Mouse (Mus musculus): Measurements from ENCODE around the gene Babam2. TPM values are rescaled to one million over a fixed set of nuclear protein-coding genes. Genes with fewer than 3 reads are reported as not detected.

The Babam2 gene
- polyA plus RNA-seq, 1 experiment from 2014 or later: 30.2 TPM

DNA sequence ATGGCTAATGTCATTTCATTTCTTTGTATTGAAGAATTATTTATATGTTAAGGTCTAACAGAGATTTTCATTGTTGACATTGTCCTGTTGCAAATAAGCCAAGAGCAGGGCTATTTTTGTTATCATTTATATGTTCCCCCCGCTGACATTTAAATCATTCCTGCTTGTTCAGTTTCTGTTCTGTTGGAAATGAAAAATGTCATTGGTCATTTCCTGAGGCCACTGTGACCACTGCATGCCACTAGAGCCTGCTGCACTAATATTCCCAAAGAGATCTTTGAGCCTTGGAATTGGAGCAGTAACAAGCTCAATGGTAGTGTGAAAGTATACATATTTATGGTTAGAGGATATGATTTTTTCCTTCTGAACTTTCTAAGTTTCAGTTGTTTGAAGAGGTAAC lies 118.6 kb downstream of the Babam2 start:
- Histone ChIP-seq H3K27me3 (ENCODE audit: control insufficient read depth, insufficient read depth, low read length) (no peaks in the 10 kb centered on the region), H3K9me3 (ENCODE audit: control insufficient read depth, low read length) (no peaks in the 10 kb centered on the region), H3K36me3 (ENCODE audit: control insufficient read depth, insufficient read depth, low read length) (no peaks in the 10 kb centered on the region), H3K4me2 (ENCODE audit: low read depth, severe bottlenecking) (no peak overlapping the region), H3K9ac (ENCODE audit: low read length) (no peak overlapping the region), H3K4me3 (ENCODE audit: low read depth, low read length) (no peak overlapping the region), H3K4me1 (ENCODE audit: control insufficient read depth, insufficient read depth, low read length) (no peaks in the 10 kb centered on the region), H3K27ac (replicated peaks; ENCODE audit: low read depth, low read length) (no peak overlapping the region)
- no peak for DNase-seq (ENCODE audit: low spot score)
- no peak for ATAC-seq (ENCODE audit: insufficient number of reproducible peaks, low FRiP score, low TSS enrichment, low read depth)
- WGBS: 93% methylated on average over 1 of the region's 1 CpGs

DNA sequence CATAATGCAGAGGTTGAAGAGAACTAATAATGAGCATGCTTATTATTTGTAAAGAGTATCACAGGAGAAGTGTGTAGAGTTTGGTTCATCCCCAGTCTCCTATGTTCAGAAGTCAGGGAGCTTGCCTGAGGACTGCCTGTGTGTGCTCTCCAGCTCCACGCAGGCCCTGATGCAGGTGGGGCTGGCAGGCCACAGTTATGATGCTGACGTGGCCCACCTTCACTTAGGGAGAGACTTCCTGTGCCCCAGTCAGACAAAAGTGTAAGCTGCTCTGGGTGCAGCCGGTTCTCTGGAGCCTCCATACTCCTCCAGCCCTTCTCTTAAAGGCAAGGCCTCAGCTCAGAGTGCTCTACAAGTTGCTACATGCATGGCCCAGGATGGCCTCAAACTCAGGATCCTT lies 123.3 kb downstream of the Babam2 start:
- no peaks in the 10 kb centered on the region for H3K27me3 ChIP-seq (ENCODE audit: control insufficient read depth, insufficient read depth, low read length)
- H3K9ac ChIP-seq (ENCODE audit: low read length): no peak overlapping the region
- H3K36me3 ChIP-seq (ENCODE audit: control insufficient read depth, insufficient read depth, low read length): no peaks in the 10 kb centered on the region
- no peak for ATAC-seq (ENCODE audit: insufficient number of reproducible peaks, low FRiP score, low TSS enrichment, low read depth)
- H3K9me3 ChIP-seq (ENCODE audit: control insufficient read depth, low read length): no peaks in the 10 kb centered on the region
- H3K4me1 ChIP-seq (ENCODE audit: control insufficient read depth, insufficient read depth, low read length): no peaks in the 10 kb centered on the region
- DNase-seq (ENCODE audit: low spot score): no peak
- no peak overlapping the region for H3K4me2 ChIP-seq (ENCODE audit: low read depth, severe bottlenecking)
- H3K27ac ChIP-seq (replicated peaks; ENCODE audit: low read depth, low read length): no peak overlapping the region
- 81% methylated on average over 3 of the region's 3 CpGs for WGBS
- no peak overlapping the region for H3K4me3 ChIP-seq (ENCODE audit: low read depth, low read length)

DNA sequence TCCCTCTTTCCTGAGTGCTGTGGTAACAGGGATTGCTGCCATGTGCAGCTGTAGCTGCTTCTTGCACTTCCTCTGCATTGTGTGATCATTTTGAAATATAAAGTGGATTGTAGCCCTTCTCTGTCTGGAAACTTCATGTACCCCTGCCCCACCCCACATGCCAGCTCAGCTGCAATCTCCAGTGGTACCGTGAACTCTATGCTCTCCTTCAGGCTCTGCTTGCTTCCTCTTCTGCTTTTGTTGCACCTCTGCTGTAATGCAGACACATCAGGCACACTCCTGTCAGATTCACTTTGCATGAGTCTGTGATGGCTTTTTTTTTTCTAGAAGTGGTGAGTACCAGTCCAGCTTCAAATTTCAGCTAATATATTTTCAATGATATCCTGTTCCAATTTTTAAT lies 123.7 kb downstream of the Babam2 start:
- Histone ChIP-seq H3K4me2 (ENCODE audit: low read depth, severe bottlenecking) (no peak overlapping the region), H3K4me3 (ENCODE audit: low read depth, low read length) (no peak overlapping the region), H3K9me3 (ENCODE audit: control insufficient read depth, low read length) (no peaks in the 10 kb centered on the region), H3K9ac (ENCODE audit: low read length) (no peak overlapping the region), H3K4me1 (ENCODE audit: control insufficient read depth, insufficient read depth, low read length) (no peaks in the 10 kb centered on the region), H3K36me3 (ENCODE audit: control insufficient read depth, insufficient read depth, low read length) (no peaks in the 10 kb centered on the region), H3K27me3 (ENCODE audit: control insufficient read depth, insufficient read depth, low read length) (no peaks in the 10 kb centered on the region), H3K27ac (replicated peaks; ENCODE audit: low read depth, low read length) (no peak overlapping the region)
- WGBS: 92% methylated on average over 1 of the region's 1 CpGs
- no peak for ATAC-seq (ENCODE audit: insufficient number of reproducible peaks, low FRiP score, low TSS enrichment, low read depth)
- DNase-seq (ENCODE audit: low spot score): no peak

DNA sequence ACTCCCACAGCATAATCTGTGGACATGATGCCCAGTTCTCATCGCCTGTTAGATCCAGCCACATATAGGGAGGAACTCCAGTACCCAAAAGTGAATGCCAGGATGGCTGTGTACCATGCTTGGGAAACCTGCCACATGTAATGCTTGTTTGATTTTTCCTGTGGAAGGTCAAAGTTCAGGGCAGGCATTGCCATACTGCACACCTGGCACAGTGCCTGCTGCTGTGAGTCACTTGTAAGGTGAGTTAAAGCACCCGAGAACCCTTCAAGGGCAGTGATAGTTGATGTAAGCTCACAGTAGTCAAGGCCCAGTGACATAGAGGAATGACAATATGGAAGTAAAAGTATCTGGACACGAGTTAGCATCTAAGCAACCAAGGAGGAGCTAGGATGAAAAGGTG lies 126.2 kb downstream of the Babam2 start:
- ATAC-seq (ENCODE audit: insufficient number of reproducible peaks, low FRiP score, low TSS enrichment, low read depth): no peak
- WGBS: 85% methylated on average over 3 of the region's 3 CpGs

DNA sequence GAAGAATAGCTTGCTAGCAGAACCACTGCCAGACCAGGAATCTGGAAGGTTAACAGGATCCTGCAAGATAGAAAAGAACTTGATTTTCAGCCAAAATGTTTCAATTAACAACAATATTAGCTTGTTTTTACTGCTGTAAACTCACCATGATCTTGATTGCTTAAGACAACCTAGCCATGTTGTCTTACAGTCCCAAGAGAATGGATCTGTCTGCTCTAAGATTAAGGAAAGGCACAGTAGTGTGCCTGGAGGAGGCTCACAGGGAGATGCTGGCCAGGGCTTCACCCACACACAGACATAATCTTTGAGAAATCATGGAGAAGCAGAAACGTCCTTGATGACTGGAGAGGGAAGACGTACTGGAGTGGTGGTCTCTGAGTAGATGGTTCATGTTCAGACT lies 126.6 kb downstream of the Babam2 start:
- no peak overlapping the region for H3K4me2 ChIP-seq (ENCODE audit: low read depth, severe bottlenecking)
- ATAC-seq (ENCODE audit: insufficient number of reproducible peaks, low FRiP score, low TSS enrichment, low read depth) (no peak), DNase-seq (ENCODE audit: low spot score) (no peak)
- no peaks in the 10 kb centered on the region for H3K27me3 ChIP-seq (ENCODE audit: control insufficient read depth, insufficient read depth, low read length)
- no peaks in the 10 kb centered on the region for H3K9me3 ChIP-seq (ENCODE audit: control insufficient read depth, low read length)
- WGBS: 89% methylated on average over 2 of the region's 2 CpGs
- no peaks in the 10 kb centered on the region for H3K4me1 ChIP-seq (ENCODE audit: control insufficient read depth, insufficient read depth, low read length)
- H3K4me3 ChIP-seq (ENCODE audit: low read depth, low read length): no peak overlapping the region
- no peaks in the 10 kb centered on the region for H3K36me3 ChIP-seq (ENCODE audit: control insufficient read depth, insufficient read depth, low read length)
- H3K27ac ChIP-seq (replicated peaks; ENCODE audit: low read depth, low read length): no peak overlapping the region
- no peak overlapping the region for H3K9ac ChIP-seq (ENCODE audit: low read length)

More for the DNA sequence above, 126.2 kb downstream of the Babam2 start:
- H3K36me3 ChIP-seq (ENCODE audit: control insufficient read depth, insufficient read depth, low read length): no peaks in the 10 kb centered on the region
- no peak overlapping the region for H3K4me2 ChIP-seq (ENCODE audit: low read depth, severe bottlenecking)
- no peaks in the 10 kb centered on the region for H3K9me3 ChIP-seq (ENCODE audit: control insufficient read depth, low read length)
- H3K4me3 ChIP-seq (ENCODE audit: low read depth, low read length): no peak overlapping the region
- no peaks in the 10 kb centered on the region for H3K27me3 ChIP-seq (ENCODE audit: control insufficient read depth, insufficient read depth, low read length)
- H3K27ac ChIP-seq (replicated peaks; ENCODE audit: low read depth, low read length): no peak overlapping the region
- no peaks in the 10 kb centered on the region for H3K4me1 ChIP-seq (ENCODE audit: control insufficient read depth, insufficient read depth, low read length)
- DNase-seq (ENCODE audit: low spot score): no peak
- no peak overlapping the region for H3K9ac ChIP-seq (ENCODE audit: low read length)

DNA sequence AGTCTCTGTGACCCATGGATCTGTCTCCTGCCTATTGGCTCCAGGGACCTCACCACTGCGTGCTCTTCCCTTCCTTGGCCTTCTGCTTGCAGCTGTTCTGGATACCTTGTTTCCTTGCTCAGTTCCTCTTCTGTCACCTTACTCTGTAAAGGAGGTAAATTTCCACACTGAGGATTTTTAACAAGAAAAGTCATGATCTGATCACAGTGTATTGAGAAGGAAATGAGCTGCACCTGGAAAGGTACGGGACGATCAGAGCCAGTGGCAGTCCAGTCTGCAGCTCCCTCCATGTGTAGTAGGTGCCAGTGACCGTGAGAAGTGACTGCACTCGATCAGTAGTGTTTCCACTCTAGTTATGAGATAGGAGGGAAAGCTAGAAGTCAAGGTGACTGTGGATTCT lies 129.8 kb downstream of the Babam2 start:
- H3K4me2 ChIP-seq (ENCODE audit: low read depth, severe bottlenecking): no peak overlapping the region
- no peak overlapping the region for H3K4me3 ChIP-seq (ENCODE audit: low read depth, low read length)
- H3K4me1 ChIP-seq (ENCODE audit: control insufficient read depth, insufficient read depth, low read length): no peaks in the 10 kb centered on the region
- H3K9ac ChIP-seq (ENCODE audit: low read length): no peak overlapping the region
- ATAC-seq (ENCODE audit: insufficient number of reproducible peaks, low FRiP score, low TSS enrichment, low read depth) (no peak), DNase-seq (ENCODE audit: low spot score) (no peak)
- no peak overlapping the region for H3K27ac ChIP-seq (replicated peaks; ENCODE audit: low read depth, low read length)
- WGBS: 94% methylated on average over 5 of the region's 5 CpGs
- no peaks in the 10 kb centered on the region for H3K9me3 ChIP-seq (ENCODE audit: control insufficient read depth, low read length)
- no peaks in the 10 kb centered on the region for H3K27me3 ChIP-seq (ENCODE audit: control insufficient read depth, insufficient read depth, low read length)
- no peaks in the 10 kb centered on the region for H3K36me3 ChIP-seq (ENCODE audit: control insufficient read depth, insufficient read depth, low read length)

DNA sequence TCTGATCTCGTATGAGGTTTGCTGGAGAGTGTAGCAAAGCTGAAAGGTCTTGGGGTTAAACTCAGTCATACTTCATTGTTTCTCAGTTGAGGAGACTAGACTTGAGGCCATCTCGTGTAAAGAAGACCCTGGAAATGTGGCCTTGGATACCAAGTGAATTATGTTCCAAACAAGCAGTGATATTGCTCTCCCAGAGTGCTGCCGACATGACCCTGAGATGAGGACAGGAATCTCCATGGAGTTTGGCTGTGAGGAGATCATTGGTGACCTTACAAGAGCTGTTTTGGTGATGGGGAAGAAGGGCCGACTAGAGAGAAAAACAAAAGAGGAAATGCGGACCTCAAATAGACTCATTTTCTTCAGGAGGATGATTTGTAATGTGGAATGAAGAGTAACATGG lies 130.4 kb downstream of the Babam2 start:
- Histone ChIP-seq H3K4me1 (ENCODE audit: control insufficient read depth, insufficient read depth, low read length) (no peaks in the 10 kb centered on the region), H3K4me2 (ENCODE audit: low read depth, severe bottlenecking) (no peak overlapping the region), H3K27ac (replicated peaks; ENCODE audit: low read depth, low read length) (no peak overlapping the region), H3K4me3 (ENCODE audit: low read depth, low read length) (no peak overlapping the region), H3K27me3 (ENCODE audit: control insufficient read depth, insufficient read depth, low read length) (no peaks in the 10 kb centered on the region), H3K9me3 (ENCODE audit: control insufficient read depth, low read length) (no peaks in the 10 kb centered on the region), H3K9ac (ENCODE audit: low read length) (no peak overlapping the region), H3K36me3 (ENCODE audit: control insufficient read depth, insufficient read depth, low read length) (no peaks in the 10 kb centered on the region)
- no peak for DNase-seq (ENCODE audit: low spot score)
- ATAC-seq (ENCODE audit: insufficient number of reproducible peaks, low FRiP score, low TSS enrichment, low read depth): no peak
- WGBS: 93% methylated on average over 5 of the region's 5 CpGs

DNA sequence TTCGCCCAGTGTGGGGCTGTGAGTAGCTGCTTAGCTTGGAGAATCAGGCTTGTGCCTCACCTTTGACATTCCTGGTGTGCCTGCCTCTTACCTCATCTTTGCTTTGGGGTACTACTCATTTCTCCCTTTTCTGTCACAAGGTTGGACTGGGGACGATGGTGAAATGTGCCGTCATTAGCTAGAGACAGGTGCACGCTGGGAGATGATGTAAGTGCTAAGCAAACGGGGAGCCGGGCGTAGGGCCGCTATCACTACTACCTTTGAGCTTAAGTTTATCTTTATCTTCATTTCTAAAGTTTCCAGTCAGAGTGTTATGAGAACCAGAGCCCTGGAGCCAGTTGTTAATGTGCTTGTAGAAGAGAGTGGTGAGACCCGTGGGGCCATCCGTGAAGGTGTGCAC lies 131.3 kb downstream of the Babam2 start:
- Histone ChIP-seq H3K4me1 (ENCODE audit: control insufficient read depth, insufficient read depth, low read length) (no peaks in the 10 kb centered on the region), H3K9me3 (ENCODE audit: control insufficient read depth, low read length) (no peaks in the 10 kb centered on the region), H3K36me3 (ENCODE audit: control insufficient read depth, insufficient read depth, low read length) (no peaks in the 10 kb centered on the region), H3K9ac (ENCODE audit: low read length) (no peak overlapping the region), H3K27ac (replicated peaks; ENCODE audit: low read depth, low read length) (no peak overlapping the region), H3K27me3 (ENCODE audit: control insufficient read depth, insufficient read depth, low read length) (no peaks in the 10 kb centered on the region), H3K4me2 (ENCODE audit: low read depth, severe bottlenecking) (no peak overlapping the region), H3K4me3 (ENCODE audit: low read depth, low read length) (no peak overlapping the region)
- ATAC-seq (ENCODE audit: insufficient number of reproducible peaks, low FRiP score, low TSS enrichment, low read depth) (no peak), DNase-seq (ENCODE audit: low spot score) (no peak)
- 93% methylated on average over 10 of the region's 10 CpGs for WGBS

DNA sequence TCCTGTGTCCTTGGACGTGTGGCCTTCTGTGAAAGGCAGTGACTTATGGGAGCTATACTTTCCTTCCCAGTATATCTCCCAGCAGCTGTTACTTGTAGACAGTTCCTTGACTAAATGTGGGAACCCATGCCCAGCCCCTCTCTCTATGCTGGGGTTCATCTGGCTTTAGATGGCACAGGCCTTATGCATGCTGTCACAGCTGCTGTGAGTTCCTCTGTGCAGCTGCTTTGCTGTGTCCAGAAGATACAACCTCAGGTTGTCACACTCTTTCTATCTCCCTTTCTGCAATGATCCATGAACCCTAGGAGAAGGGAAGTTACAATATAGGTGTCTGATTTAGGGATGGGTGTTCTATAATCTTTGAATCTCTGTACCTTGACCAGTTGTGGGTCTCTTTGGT lies 132.1 kb downstream of the Babam2 start:
- Histone ChIP-seq H3K9me3 (ENCODE audit: control insufficient read depth, low read length) (no peaks in the 10 kb centered on the region), H3K36me3 (ENCODE audit: control insufficient read depth, insufficient read depth, low read length) (no peaks in the 10 kb centered on the region), H3K27me3 (ENCODE audit: control insufficient read depth, insufficient read depth, low read length) (no peaks in the 10 kb centered on the region), H3K9ac (ENCODE audit: low read length) (no peak overlapping the region), H3K4me3 (ENCODE audit: low read depth, low read length) (no peak overlapping the region), H3K4me1 (ENCODE audit: control insufficient read depth, insufficient read depth, low read length) (no peaks in the 10 kb centered on the region), H3K4me2 (ENCODE audit: low read depth, severe bottlenecking) (no peak overlapping the region), H3K27ac (replicated peaks; ENCODE audit: low read depth, low read length) (no peak overlapping the region)
- 47% methylated on average over 1 of the region's 1 CpGs for WGBS
- DNase-seq (ENCODE audit: low spot score) (no peak), ATAC-seq (ENCODE audit: insufficient number of reproducible peaks, low FRiP score, low TSS enrichment, low read depth) (no peak)
